Mouse (Mus musculus): ENCODE measurements around the gene Trim13.
"Not testable (repeated sequence)": the region's sequence is repeated elsewhere in the genome, so short reads cannot be mapped to it uniquely, and the experiment has no call there.

Trim13 gene

GRCm38 (mm10) chr14:61597968-61598367, at the start of gene Trim13:
Gene Trim13, plus strand, starts transcription at chr14:61598247.
- no peak for DNase-seq

GRCm38 (mm10) chr14:61548614-61549013, 49.4 kb upstream of the Trim13 start:
- no peak for DNase-seq

GRCm38 (mm10) chr14:61555931-61556288, 42.1 kb upstream of the Trim13 start:
- no peak for DNase-seq

GRCm38 (mm10) chr14:61556289-61557147, 41.5 kb upstream of the Trim13 start, which contains the start of gene Spryd7:
Gene Spryd7, minus strand, starts transcription at chr14:61556886.
- DNase-seq, result peak; percentile 97 to 98

GRCm38 (mm10) chr14:61558901-61559300, 39.1 kb upstream of the Trim13 start:
- no peak for DNase-seq

- DNase-seq, result no peak
Measured at GRCm38 (mm10) chr14:61559856-61560255, 38.2 kb upstream of the Trim13 start.

GRCm38 (mm10) chr14:61566211-61566610, 31.8 kb upstream of the Trim13 start:
- not testable (repeated sequence) for DNase-seq

GRCm38 (mm10) chr14:61569344-61569743, 28.7 kb upstream of the Trim13 start:
- no peak for DNase-seq

GRCm38 (mm10) chr14:61571366-61571765, 26.7 kb upstream of the Trim13 start:
- peak; percentile 91 to 92 for DNase-seq

- DNase-seq, result no peak
Measured at GRCm38 (mm10) chr14:61572131-61572530, 25.9 kb upstream of the Trim13 start.

- DNase-seq, result no peak
Measured at GRCm38 (mm10) chr14:61575066-61575465, 23.0 kb upstream of the Trim13 start.

GRCm38 (mm10) chr14:61575941-61576340, 22.1 kb upstream of the Trim13 start:
- no peak for DNase-seq

GRCm38 (mm10) chr14:61589288-61590065, 8.6 kb upstream of the Trim13 start:
- peak in 1 of 2 experiments; percentile 8 for DNase-seq

- DNase-seq, result no peak
Measured at GRCm38 (mm10) chr14:61596719-61597426, 1.2 kb upstream of the Trim13 start.

- peak; percentile 90 for DNase-seq
Measured at GRCm38 (mm10) chr14:61599057-61599806, 1.2 kb downstream of the Trim13 start.

GRCm38 (mm10) chr14:61601348-61601747, 3.3 kb downstream of the Trim13 start:
- no peak for DNase-seq

- no peak for DNase-seq
Measured at GRCm38 (mm10) chr14:61603069-61603755, 5.2 kb downstream of the Trim13 start.

GRCm38 (mm10) chr14:61604081-61604480, 6.0 kb downstream of the Trim13 start:
- no peak for DNase-seq

GRCm38 (mm10) chr14:61606088-61606487, 8.0 kb downstream of the Trim13 start:
- DNase-seq, result not testable (repeated sequence)

- no peak for DNase-seq
Measured at GRCm38 (mm10) chr14:61607157-61607556, 9.1 kb downstream of the Trim13 start, which contains the start of gene Kcnrg. Gene Kcnrg, plus strand, starts transcription at chr14:61607457.

- no peak for DNase-seq
Measured at GRCm38 (mm10) chr14:61611766-61612165, 13.7 kb downstream of the Trim13 start.

- DNase-seq, result no peak
Measured at GRCm38 (mm10) chr14:61613319-61613718, 15.3 kb downstream of the Trim13 start.

Data from B cell, adult 2 months (primary cell).